Mouse (Mus musculus) cortical plate, adult 2 months (tissue): ENCODE data around the gene Slc22a12.

ENCODE experiments used
- CTCF ChIP-seq: fragments of 200-500 bp; IDR thresholded peaks from 2 replicates; pipeline ENCODE4 v1.5.1; 2011; ENCODE audit warnings: mild to moderate bottlenecking, control low read depth, low read length; ENCODE audit not compliant: insufficient read depth; ENCODE audit errors: extremely low read depth
- POLR2A ChIP-seq: fragments of 200-500 bp; IDR thresholded peaks from 2 replicates; pipeline ENCODE4 v1.6.1; 2011; ENCODE audit warnings: mild to moderate bottlenecking, low read length, control low read depth; ENCODE audit not compliant: insufficient read depth; ENCODE audit errors: extremely low read depth

GRCm38 (mm10) chr19:6515448-6515847 is 27.4 kb downstream of the Slc22a12 start:
- no peak for TF ChIP-seq CTCF
- TF ChIP-seq POLR2A = no peak
